Mouse (Mus musculus): ENCODE results near the gene Slc50a1.

DNA sequence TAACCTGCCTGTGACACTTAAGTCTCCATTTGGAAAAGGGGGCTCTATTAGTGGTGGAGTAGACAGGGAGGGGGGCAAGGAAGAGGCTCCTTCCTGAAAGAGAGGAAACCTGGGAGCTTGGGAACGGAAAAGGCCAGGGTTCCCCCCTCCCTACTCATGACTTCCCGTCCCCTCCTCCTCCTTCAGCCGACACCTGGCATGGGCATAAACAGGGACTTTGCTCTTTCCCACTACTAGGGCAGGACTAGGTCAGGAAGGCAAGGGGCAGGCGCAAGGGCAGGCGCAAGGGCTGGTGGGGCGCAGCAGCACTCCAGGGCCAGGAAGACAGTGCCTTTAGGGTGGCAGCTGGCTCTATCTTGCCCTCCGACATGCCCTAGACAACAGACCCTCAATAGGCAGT lies 7.7 kb upstream of the Slc50a1 start:
- TF ChIP-seq CTCF (conservative IDR thresholded peaks at IDR 0.05 in 1 of 2, IDR thresholded peaks at IDR 0.05 in 1 of 2; ENCODE audit: low read depth in 2 of 2, low read length in 2 of 2) (no peak), UBTF (IDR thresholded peaks at IDR 0.05; ENCODE audit: low read depth, low read length) (no peak), ZNF384 (IDR thresholded peaks at IDR 0.05; ENCODE audit: low read depth, low read length) (no peak), MAX (IDR thresholded peaks at IDR 0.05; ENCODE audit: low read length) (no peak), ZC3H11A (IDR thresholded peaks at IDR 0.05; ENCODE audit: low read depth, low read length) (no peak), CHD2 (IDR thresholded peaks at IDR 0.05; ENCODE audit: low read length) (no peak), POLR2A (IDR thresholded peaks at IDR 0.05; ENCODE audit: low read depth, low read length) (no peak)

All from CH12.LX (cell line).